Mouse (Mus musculus): Measurements from ENCODE around the gene Smim13. TPM values are rescaled to one million over a fixed set of nuclear protein-coding genes. Genes with fewer than 3 reads are reported as not detected.
"Not testable (repeated sequence)": the region's sequence is repeated elsewhere in the genome, so short reads cannot be mapped to it uniquely, and the experiment has no call there.

Smim13 gene
- polyA plus RNA-seq, 1 experiment from 2014 or later: 11.0 TPM

DNA sequence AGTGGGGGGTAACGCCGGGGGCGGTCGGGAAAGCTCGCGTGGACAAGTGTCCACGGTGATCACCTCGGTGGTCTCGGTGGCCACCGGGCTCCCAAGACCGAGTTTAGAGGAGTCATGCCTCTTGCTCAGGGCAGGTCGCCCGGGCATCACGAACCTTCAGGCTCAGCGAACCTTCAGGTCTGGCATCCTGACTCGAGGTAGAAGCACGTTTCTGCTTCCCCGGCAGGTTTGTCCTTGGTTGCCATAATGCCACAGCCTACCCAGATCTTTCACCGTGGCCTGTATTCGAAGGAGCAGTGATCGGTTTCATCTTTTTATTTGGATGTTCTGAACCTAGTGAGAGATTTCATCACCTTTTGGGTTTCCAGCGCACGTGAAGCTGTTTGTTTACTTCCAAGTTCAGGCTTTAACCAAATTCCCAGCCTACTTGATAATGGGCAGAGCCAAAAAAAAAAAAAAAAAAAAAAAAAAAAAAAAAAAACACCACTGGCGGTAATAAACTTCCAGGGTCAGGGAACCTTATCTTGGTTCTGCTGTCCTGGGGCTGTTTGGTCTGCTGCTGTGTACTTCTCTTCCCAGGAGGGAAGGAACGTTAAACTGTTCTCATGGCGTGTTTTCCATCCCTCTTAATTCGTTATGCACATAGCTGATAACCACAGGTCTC is 806 bp downstream of the Smim13 start:
- peak overlapping the region; percentile 79 for H3K4me3 ChIP-seq (ENCODE audit: low read length)
- no peaks in the 10 kb centered on the region for H3K9me3 ChIP-seq (ENCODE audit: control insufficient read depth, low read length)
- H3K4me1 ChIP-seq (ENCODE audit: control insufficient read depth, insufficient read depth, low read length): peaks cover 4% of the 10 kb centered on the region; the same call in 1 of the 2 replicates
- peak overlapping the region; percentile 71 for H3K4me2 ChIP-seq (replicated peaks; ENCODE audit: low read depth, low read length)
- WGBS: 2% methylated on average over 27 of the region's 27 CpGs
- H3K9ac ChIP-seq (ENCODE audit: low read depth, low read length): peak overlapping the region; percentile 83
- no peak for ATAC-seq (ENCODE audit: low FRiP score, low TSS enrichment)
- no peaks in the 10 kb centered on the region for H3K27me3 ChIP-seq (ENCODE audit: control insufficient read depth, insufficient read depth, low read length)
- H3K27ac ChIP-seq (ENCODE audit: low read depth, low read length): peak overlapping the region; percentile 76
- H3K36me3 ChIP-seq (ENCODE audit: control insufficient read depth, insufficient read depth, low read length): no peaks in the 10 kb centered on the region

- not testable (repeated sequence) for H3K4me3 ChIP-seq (ENCODE audit: low read length); H3K27ac ChIP-seq (ENCODE audit: low read depth, low read length); H3K4me1 ChIP-seq (ENCODE audit: control insufficient read depth, insufficient read depth, low read length); ATAC-seq (ENCODE audit: low FRiP score, low TSS enrichment); H3K36me3 ChIP-seq (ENCODE audit: control insufficient read depth, insufficient read depth, low read length); H3K27me3 ChIP-seq (ENCODE audit: control insufficient read depth, insufficient read depth, low read length); H3K9ac ChIP-seq (ENCODE audit: low read depth, low read length); H3K9me3 ChIP-seq (ENCODE audit: control insufficient read depth, low read length)
- peak overlapping the region; percentile 71; the same call in 1 of the 2 replicates for H3K4me2 ChIP-seq (replicated peaks; ENCODE audit: low read depth, low read length)
- WGBS: 97% methylated on average over 5 of the region's 5 CpGs
These were observed 1.6 kb downstream of the Smim13 start for GRCm38 (mm10) chr13:41251232-41251631.

- H3K27me3 ChIP-seq (ENCODE audit: control insufficient read depth, insufficient read depth, low read length): no peaks in the 10 kb centered on the region
- no peak overlapping the region for H3K4me3 ChIP-seq (ENCODE audit: low read length)
- H3K36me3 ChIP-seq (ENCODE audit: control insufficient read depth, insufficient read depth, low read length): no peaks in the 10 kb centered on the region
- no peak overlapping the region for H3K27ac ChIP-seq (ENCODE audit: low read depth, low read length)
- 55% methylated on average over 5 of the region's 5 CpGs for WGBS
- H3K4me2 ChIP-seq (replicated peaks; ENCODE audit: low read depth, low read length): no peak overlapping the region
- ATAC-seq (ENCODE audit: low FRiP score, low TSS enrichment): no peak
- peaks cover 4% of the 10 kb centered on the region; the same call in 1 of the 2 replicates for H3K4me1 ChIP-seq (ENCODE audit: control insufficient read depth, insufficient read depth, low read length)
- H3K9ac ChIP-seq (ENCODE audit: low read depth, low read length): no peak overlapping the region
- no peaks in the 10 kb centered on the region for H3K9me3 ChIP-seq (ENCODE audit: control insufficient read depth, low read length)
These were observed 2.0 kb downstream of the Smim13 start for GRCm38 (mm10) chr13:41251667-41252066.

DNA sequence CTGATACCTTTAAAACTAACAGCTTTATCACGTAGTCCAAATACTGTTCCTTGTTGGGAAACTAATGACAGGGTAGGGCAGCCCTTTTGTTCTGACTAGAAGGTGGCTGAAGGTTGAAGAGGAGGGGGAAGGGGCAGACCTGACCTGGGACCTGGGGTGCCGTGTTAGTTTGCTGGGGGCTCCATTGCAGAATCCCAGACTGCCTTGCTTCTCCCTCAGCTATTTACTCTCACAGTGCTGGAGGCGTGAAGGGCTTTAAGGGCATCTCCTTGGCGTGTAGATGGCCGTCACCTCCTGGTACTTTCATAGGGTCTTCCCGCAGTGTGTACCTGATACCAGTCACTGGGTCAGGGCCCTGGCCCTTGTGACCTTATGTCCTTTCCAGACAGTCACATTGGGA is 2.5 kb downstream of the Smim13 start:
- Histone ChIP-seq H3K27ac (ENCODE audit: low read depth, low read length) (no peak overlapping the region), H3K9me3 (ENCODE audit: control insufficient read depth, low read length) (no peaks in the 10 kb centered on the region), H3K4me3 (ENCODE audit: low read length) (no peak overlapping the region), H3K9ac (ENCODE audit: low read depth, low read length) (no peak overlapping the region), H3K4me1 (ENCODE audit: control insufficient read depth, insufficient read depth, low read length) (peaks cover 4% of the 10 kb centered on the region; the same call in 1 of the 2 replicates), H3K4me2 (replicated peaks; ENCODE audit: low read depth, low read length) (no peak overlapping the region), H3K27me3 (ENCODE audit: control insufficient read depth, insufficient read depth, low read length) (no peaks in the 10 kb centered on the region), H3K36me3 (ENCODE audit: control insufficient read depth, insufficient read depth, low read length) (no peaks in the 10 kb centered on the region)
- WGBS: 63% methylated on average over 6 of the region's 6 CpGs
- ATAC-seq (ENCODE audit: low FRiP score, low TSS enrichment): no peak

- H3K4me3 ChIP-seq (ENCODE audit: low read length): no peak overlapping the region
- no peaks in the 10 kb centered on the region for H3K36me3 ChIP-seq (ENCODE audit: control insufficient read depth, insufficient read depth, low read length)
- peaks cover 4% of the 10 kb centered on the region; the same call in 1 of the 2 replicates for H3K4me1 ChIP-seq (ENCODE audit: control insufficient read depth, insufficient read depth, low read length)
- H3K27ac ChIP-seq (ENCODE audit: low read depth, low read length): no peak overlapping the region
- no peaks in the 10 kb centered on the region for H3K9me3 ChIP-seq (ENCODE audit: control insufficient read depth, low read length)
- no peak overlapping the region for H3K9ac ChIP-seq (ENCODE audit: low read depth, low read length)
- no peak overlapping the region for H3K4me2 ChIP-seq (replicated peaks; ENCODE audit: low read depth, low read length)
- no peaks in the 10 kb centered on the region for H3K27me3 ChIP-seq (ENCODE audit: control insufficient read depth, insufficient read depth, low read length)
- 92% methylated on average over 7 of the region's 7 CpGs for WGBS
- ATAC-seq (ENCODE audit: low FRiP score, low TSS enrichment): no peak
These were observed 3.1 kb downstream of the Smim13 start for GRCm38 (mm10) chr13:41252736-41253135.

GRCm38 (mm10) chr13:41256126-41256525 is 6.5 kb downstream of the Smim13 start:
- WGBS: 92% methylated on average over 5 of the region's 5 CpGs
- H3K4me1 ChIP-seq (ENCODE audit: control insufficient read depth, insufficient read depth, low read length): no peaks in the 10 kb centered on the region

GRCm38 (mm10) chr13:41256962-41257361 is 7.3 kb downstream of the Smim13 start:
- no peak overlapping the region for H3K27ac ChIP-seq (ENCODE audit: low read depth, low read length)
- WGBS: 96% methylated on average over 3 of the region's 3 CpGs
- no peaks in the 10 kb centered on the region for H3K9me3 ChIP-seq (ENCODE audit: control insufficient read depth, low read length)
- no peak for ATAC-seq (ENCODE audit: low FRiP score, low TSS enrichment)
- no peak overlapping the region for H3K9ac ChIP-seq (ENCODE audit: low read depth, low read length)
- H3K4me2 ChIP-seq (replicated peaks; ENCODE audit: low read depth, low read length): no peak overlapping the region
- no peaks in the 10 kb centered on the region for H3K27me3 ChIP-seq (ENCODE audit: control insufficient read depth, insufficient read depth, low read length)
- no peaks in the 10 kb centered on the region for H3K4me1 ChIP-seq (ENCODE audit: control insufficient read depth, insufficient read depth, low read length)
- no peak overlapping the region for H3K4me3 ChIP-seq (ENCODE audit: low read length)
- no peaks in the 10 kb centered on the region for H3K36me3 ChIP-seq (ENCODE audit: control insufficient read depth, insufficient read depth, low read length)

More at GRCm38 (mm10) chr13:41256126-41256525, 6.5 kb downstream of the Smim13 start:
- ATAC-seq (ENCODE audit: low FRiP score, low TSS enrichment): no peak
- Histone ChIP-seq H3K27me3 (ENCODE audit: control insufficient read depth, insufficient read depth, low read length) (no peaks in the 10 kb centered on the region), H3K27ac (ENCODE audit: low read depth, low read length) (no peak overlapping the region), H3K4me3 (ENCODE audit: low read length) (no peak overlapping the region), H3K36me3 (ENCODE audit: control insufficient read depth, insufficient read depth, low read length) (no peaks in the 10 kb centered on the region), H3K4me2 (replicated peaks; ENCODE audit: low read depth, low read length) (no peak overlapping the region), H3K9me3 (ENCODE audit: control insufficient read depth, low read length) (no peaks in the 10 kb centered on the region), H3K9ac (ENCODE audit: low read depth, low read length) (no peak overlapping the region)

- ATAC-seq (ENCODE audit: low FRiP score, low TSS enrichment): no peak
These were observed 8.2 kb downstream of the Smim13 start for GRCm38 (mm10) chr13:41257851-41258250.

DNA sequence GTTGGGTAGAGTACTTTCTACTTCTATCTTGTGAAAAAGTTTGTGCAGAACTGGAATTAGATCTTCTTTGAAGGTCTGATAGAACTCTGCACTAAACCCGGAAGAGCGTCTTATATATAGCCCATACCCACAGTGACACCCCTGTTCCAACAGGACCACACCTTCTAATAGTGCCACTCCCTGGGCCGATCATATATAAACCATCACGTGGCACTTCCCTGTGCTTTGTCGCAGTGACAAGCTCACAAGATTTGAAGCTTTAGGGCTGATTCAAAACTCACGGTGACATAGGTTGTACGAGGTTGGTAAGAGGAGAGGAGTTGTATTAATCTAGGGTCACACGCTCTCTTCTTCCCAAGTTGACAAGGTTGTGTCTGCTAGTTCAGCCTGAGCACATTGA is 12.0 kb downstream of the Smim13 start:
- H3K4me2 ChIP-seq (replicated peaks; ENCODE audit: low read depth, low read length); H3K4me3 ChIP-seq (ENCODE audit: low read length); H3K27me3 ChIP-seq (ENCODE audit: control insufficient read depth, insufficient read depth, low read length); H3K27ac ChIP-seq (ENCODE audit: low read depth, low read length); H3K4me1 ChIP-seq (ENCODE audit: control insufficient read depth, insufficient read depth, low read length); H3K9me3 ChIP-seq (ENCODE audit: control insufficient read depth, low read length); ATAC-seq (ENCODE audit: low FRiP score, low TSS enrichment); H3K36me3 ChIP-seq (ENCODE audit: control insufficient read depth, insufficient read depth, low read length); H3K9ac ChIP-seq (ENCODE audit: low read depth, low read length): not testable (repeated sequence)
- 96% methylated on average over 8 of the region's 8 CpGs for WGBS

More at GRCm38 (mm10) chr13:41257851-41258250, 8.2 kb downstream of the Smim13 start:
- H3K36me3 ChIP-seq (ENCODE audit: control insufficient read depth, insufficient read depth, low read length): no peaks in the 10 kb centered on the region
- no peaks in the 10 kb centered on the region for H3K9me3 ChIP-seq (ENCODE audit: control insufficient read depth, low read length)
- H3K27ac ChIP-seq (ENCODE audit: low read depth, low read length): no peak overlapping the region
- no peaks in the 10 kb centered on the region for H3K27me3 ChIP-seq (ENCODE audit: control insufficient read depth, insufficient read depth, low read length)
- H3K4me2 ChIP-seq (replicated peaks; ENCODE audit: low read depth, low read length): no peak overlapping the region
- no peak overlapping the region for H3K9ac ChIP-seq (ENCODE audit: low read depth, low read length)
- H3K4me1 ChIP-seq (ENCODE audit: control insufficient read depth, insufficient read depth, low read length): no peaks in the 10 kb centered on the region
- no peak overlapping the region for H3K4me3 ChIP-seq (ENCODE audit: low read length)
- WGBS: 92% methylated on average over 4 of the region's 4 CpGs
